Mouse (Mus musculus): ENCODE measurements around the gene Tex14. TPM values are rescaled to one million over a fixed set of nuclear protein-coding genes. Genes with fewer than 3 reads are reported as not detected.

Gene Tex14
- polyA plus RNA-seq, 2 experiments = 0.06 TPM; not detected in 1

- no peak for ATAC-seq (ENCODE audit: insufficient read depth)
- Histone ChIP-seq H3K4me2 (ENCODE audit: low read depth) (no peak overlapping the region), H3K27me3 (ENCODE audit: control insufficient read depth, insufficient read depth, low read length) (no peaks in the 10 kb centered on the region), H3K9me3 (ENCODE audit: control insufficient read depth, low read length) (no peaks in the 10 kb centered on the region), H3K27ac (no peak overlapping the region), H3K36me3 (replicated peaks; ENCODE audit: control insufficient read depth, insufficient read depth, low read depth) (no peaks in the 10 kb centered on the region), H3K4me3 (ENCODE audit: insufficient read depth in 1 of 2, low read depth in 2 of 2, low read length in 2 of 2) (no peak overlapping the region), H3K9ac (replicated peaks) (no peak overlapping the region), H3K4me1 (replicated peaks; ENCODE audit: control insufficient read depth in 2 of 2, insufficient read depth in 2 of 2, low read length in 1 of 2) (no peaks in the 10 kb centered on the region; a peak in 1 of 4 replicates)
- DNase-seq (ENCODE audit: low read depth in 3 of 3, low spot score in 3 of 3) = no peak
- WGBS (ENCODE audit: insufficient replicate concordance) = 54% methylated on average over 5 of the region's 5 CpGs
- TF ChIP-seq CTCF (IDR thresholded peaks at IDR 0.05; ENCODE audit: low read depth) (no peak), EP300 (IDR thresholded peaks at IDR 0.05; ENCODE audit: low read depth) (no peak)
These were observed 165.9 kb downstream of the Tex14 start for GRCm38 (mm10) chr11:87570743-87571142.

- H3K27ac ChIP-seq = no peak overlapping the region
- H3K9ac ChIP-seq (replicated peaks) = no peak overlapping the region
- H3K9me3 ChIP-seq (ENCODE audit: control insufficient read depth, low read length) = no peaks in the 10 kb centered on the region
- TF ChIP-seq CTCF (IDR thresholded peaks at IDR 0.05; ENCODE audit: low read depth) (no peak), EP300 (IDR thresholded peaks at IDR 0.05; ENCODE audit: low read depth) (no peak)
- H3K4me2 ChIP-seq (ENCODE audit: low read depth) = no peak overlapping the region
- no peaks in the 10 kb centered on the region for H3K36me3 ChIP-seq (replicated peaks; ENCODE audit: control insufficient read depth, insufficient read depth, low read depth)
- H3K4me1 ChIP-seq (replicated peaks; ENCODE audit: control insufficient read depth in 2 of 2, insufficient read depth in 2 of 2, low read length in 1 of 2) = no peaks in the 10 kb centered on the region; a peak in 1 of 4 replicates
- H3K4me3 ChIP-seq (ENCODE audit: insufficient read depth in 1 of 2, low read depth in 2 of 2, low read length in 2 of 2) = no peak overlapping the region
- no peak for ATAC-seq (ENCODE audit: insufficient read depth)
- H3K27me3 ChIP-seq (ENCODE audit: control insufficient read depth, insufficient read depth, low read length) = no peaks in the 10 kb centered on the region
- WGBS (ENCODE audit: insufficient replicate concordance) = 68% methylated on average over 1 of the region's 1 CpGs
- no peak for DNase-seq (ENCODE audit: low read depth in 3 of 3, low spot score in 3 of 3)
These were observed 166.6 kb downstream of the Tex14 start for GRCm38 (mm10) chr11:87571361-87571950.

- Histone ChIP-seq H3K27me3 (ENCODE audit: control insufficient read depth, insufficient read depth, low read length) (no peaks in the 10 kb centered on the region), H3K9ac (replicated peaks) (no peak overlapping the region), H3K4me2 (ENCODE audit: low read depth) (no peak overlapping the region), H3K4me3 (ENCODE audit: insufficient read depth in 1 of 2, low read depth in 2 of 2, low read length in 2 of 2) (no peak overlapping the region), H3K4me1 (replicated peaks; ENCODE audit: control insufficient read depth in 2 of 2, insufficient read depth in 2 of 2, low read length in 1 of 2) (peaks cover 3 to 5% of the 10 kb centered on the region in 2 experiments; a peak in 3 of 4 replicates), H3K36me3 (replicated peaks; ENCODE audit: control insufficient read depth, insufficient read depth, low read depth) (no peaks in the 10 kb centered on the region), H3K9me3 (ENCODE audit: control insufficient read depth, low read length) (no peaks in the 10 kb centered on the region), H3K27ac (no peak overlapping the region)
- ATAC-seq (ENCODE audit: insufficient read depth) (no peak), DNase-seq (ENCODE audit: low read depth in 3 of 3, low spot score in 3 of 3) (no peak)
- WGBS (ENCODE audit: insufficient replicate concordance) = 63% methylated on average over 7 of the region's 7 CpGs
- TF ChIP-seq EP300 (IDR thresholded peaks at IDR 0.05; ENCODE audit: low read depth) (no peak), CTCF (IDR thresholded peaks at IDR 0.05; ENCODE audit: low read depth) (no peak)
These were observed 168.9 kb downstream of the Tex14 start for GRCm38 (mm10) chr11:87573751-87574150.

GRCm38 (mm10) chr11:87574520-87575180, 169.8 kb downstream of the Tex14 start:
- DNase-seq (ENCODE audit: low read depth in 3 of 3, low spot score in 3 of 3) (no peak), ATAC-seq (ENCODE audit: insufficient read depth) (no peak)
- no peak overlapping the region for H3K4me3 ChIP-seq (ENCODE audit: insufficient read depth in 1 of 2, low read depth in 2 of 2, low read length in 2 of 2)
- TF ChIP-seq EP300 (IDR thresholded peaks at IDR 0.05; ENCODE audit: low read depth) = no peak
- TF ChIP-seq CTCF (IDR thresholded peaks at IDR 0.05; ENCODE audit: low read depth) = no peak
- no peaks in the 10 kb centered on the region for H3K36me3 ChIP-seq (replicated peaks; ENCODE audit: control insufficient read depth, insufficient read depth, low read depth)
- no peaks in the 10 kb centered on the region for H3K9me3 ChIP-seq (ENCODE audit: control insufficient read depth, low read length)
- 61% methylated on average over 21 of the region's 21 CpGs for WGBS (ENCODE audit: insufficient replicate concordance)
- H3K27me3 ChIP-seq (ENCODE audit: control insufficient read depth, insufficient read depth, low read length) = no peaks in the 10 kb centered on the region
- no peak overlapping the region for H3K4me2 ChIP-seq (ENCODE audit: low read depth)
- peaks cover 7 to 12% of the 10 kb centered on the region in 2 experiments; a peak in 3 of 4 replicates for H3K4me1 ChIP-seq (replicated peaks; ENCODE audit: control insufficient read depth in 2 of 2, insufficient read depth in 2 of 2, low read length in 1 of 2)
- H3K9ac ChIP-seq (replicated peaks) = no peak overlapping the region
- no peak overlapping the region for H3K27ac ChIP-seq

- H3K9ac ChIP-seq (replicated peaks) = peak overlapping the region; percentile 18; the same call in 1 of the 2 replicates
- 45% methylated on average over 6 of the region's 6 CpGs for WGBS (ENCODE audit: insufficient replicate concordance)
- H3K4me1 ChIP-seq (replicated peaks; ENCODE audit: control insufficient read depth in 2 of 2, insufficient read depth in 2 of 2, low read length in 1 of 2) = peaks cover 7 to 14% of the 10 kb centered on the region in 2 experiments; a peak in 3 of 4 replicates
- no peaks in the 10 kb centered on the region for H3K27me3 ChIP-seq (ENCODE audit: control insufficient read depth, insufficient read depth, low read length)
- H3K27ac ChIP-seq = no peak overlapping the region
- no peaks in the 10 kb centered on the region for H3K36me3 ChIP-seq (replicated peaks; ENCODE audit: control insufficient read depth, insufficient read depth, low read depth)
- no peak for ATAC-seq (ENCODE audit: insufficient read depth)
- peak overlapping the region in 1 of 2 experiments; percentile 57; a peak in 2 of 4 replicates for H3K4me3 ChIP-seq (ENCODE audit: insufficient read depth in 1 of 2, low read depth in 2 of 2, low read length in 2 of 2)
- DNase-seq (ENCODE audit: low read depth in 3 of 3, low spot score in 3 of 3) = no peak
- TF ChIP-seq CTCF (IDR thresholded peaks at IDR 0.05; ENCODE audit: low read depth) = no peak
- peak overlapping the region; percentile 88 for H3K4me2 ChIP-seq (ENCODE audit: low read depth)
- H3K9me3 ChIP-seq (ENCODE audit: control insufficient read depth, low read length) = no peaks in the 10 kb centered on the region
These were observed 172.9 kb downstream of the Tex14 start for GRCm38 (mm10) chr11:87577601-87578248.
